Mouse (Mus musculus) activated CD4-positive, CD25-positive, alpha-beta regulatory T cell, adult 9 weeks (primary cell): ENCODE data around the gene Smtnl1. TPM values are rescaled to one million over a fixed set of nuclear protein-coding genes. Genes with fewer than 3 reads are reported as not detected.

Experiments used
- polyA plus RNA-seq: library from polyadenylated mRNA; unstranded; fragments of 100-300 nt; shearing (Covaris generic); gene quantifications from one replicate; pipeline ENCODE4 v1.2.1, GENCODE M21; 2017

Smtnl1 gene
- polyA plus RNA-seq, result not detected

DNA sequence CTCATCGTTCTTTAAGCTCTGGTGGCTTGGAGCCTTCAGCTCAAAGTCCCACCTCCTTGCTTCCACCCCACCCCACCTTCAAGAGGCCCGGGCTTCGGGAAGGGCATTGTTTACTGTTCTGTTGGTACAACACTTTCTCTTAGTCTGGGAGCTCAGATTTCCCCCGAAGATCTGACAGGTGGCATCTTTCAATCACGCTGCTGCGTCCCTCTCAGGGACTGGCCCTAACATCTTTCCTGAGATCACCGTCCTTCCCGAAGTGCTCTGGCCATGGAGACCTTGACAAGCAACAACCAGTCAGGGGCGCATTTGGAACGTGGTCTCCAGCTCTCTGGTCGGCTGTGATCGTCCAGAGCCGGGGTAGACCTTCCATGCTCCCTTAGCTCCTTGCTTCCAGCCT, at the start of gene Smtnl1:
TSS of gene Smtnl1 (minus strand) at position 101 of the 400 bp plus-strand sequence.

DNA sequence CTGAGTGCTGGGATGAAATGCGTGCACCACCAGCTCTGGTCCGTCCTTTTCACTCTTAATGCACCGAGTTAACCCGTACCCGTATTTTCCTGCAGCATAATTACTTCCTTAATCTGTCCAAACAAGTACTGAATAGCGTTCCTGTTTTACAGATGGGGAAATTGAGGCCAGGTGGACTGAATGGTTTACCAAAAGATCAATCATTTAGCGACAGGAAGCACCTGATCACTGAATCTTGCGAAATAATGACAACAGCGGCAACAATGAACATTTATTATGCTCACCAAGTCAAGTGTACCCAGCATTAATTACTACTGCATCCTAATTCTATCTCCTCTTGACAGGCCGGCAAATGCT, 16.1 kb upstream of the Smtnl1 start, which contains the start of gene Slc43a1:
TSS of gene Slc43a1 (plus strand) at position 258 of the 357 bp plus-strand sequence.

GRCm38 (mm10) chr2:84826488-84827282, 4.2 kb upstream of the Smtnl1 start, which contains the start of gene Timm10:
Timm10 (plus strand) TSS chr2:84826997.

DNA sequence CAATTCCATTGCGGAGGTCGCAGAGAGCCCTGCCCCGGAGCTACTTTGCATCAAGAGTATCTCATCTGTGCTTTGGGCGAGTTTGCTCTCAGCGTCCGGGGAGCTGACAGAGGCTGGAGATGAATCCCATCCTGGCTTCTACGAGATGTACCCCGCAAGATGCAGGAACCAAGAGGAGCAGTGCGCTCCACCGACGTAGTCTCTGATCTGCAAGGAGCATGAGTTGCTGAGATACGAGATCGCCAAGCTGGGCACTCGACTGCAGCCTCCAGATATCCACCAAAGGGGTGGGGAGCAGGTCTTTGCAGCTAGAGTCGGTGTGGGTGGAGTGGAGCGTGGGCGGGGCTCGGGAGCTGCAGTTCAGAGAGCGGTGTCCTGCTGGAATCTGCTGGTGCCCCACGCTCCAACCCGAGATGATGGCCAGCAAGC, 23.9 kb downstream of the Smtnl1 start, which contains the start of gene Ube2l6:
TSS of gene Ube2l6 (plus strand) at position 336 of the 429 bp plus-strand sequence.

GRCm38 (mm10) chr2:84775241-84775640, 47.2 kb downstream of the Smtnl1 start, which contains the start of gene Serping1:
Serping1 (minus strand) TSS chr2:84775444.

Other genes starting within 250 kb of the Smtnl1 start
- gene Ctnnd1, start 171.9 kb downstream of the Smtnl1 start, polyA plus RNA-seq, result 2.9 TPM
- 0.12 TPM for gene Btbd18, start 163.6 kb downstream of the Smtnl1 start, polyA plus RNA-seq
- 89.0 TPM for gene Selenoh, start 151.9 kb downstream of the Smtnl1 start, polyA plus RNA-seq
- gene Gm28635, start 144.6 kb downstream of the Smtnl1 start, polyA plus RNA-seq, result not detected
- 41.4 TPM for gene Med19, start 144.2 kb downstream of the Smtnl1 start, polyA plus RNA-seq
- gene Tmx2, start 143.5 kb downstream of the Smtnl1 start, polyA plus RNA-seq, result 108 TPM
- gene Zdhhc5, start 107.5 kb downstream of the Smtnl1 start, polyA plus RNA-seq, result 23.4 TPM
- 62.7 TPM for gene Clp1, start 95.3 kb downstream of the Smtnl1 start, polyA plus RNA-seq
- 2.3 TPM for gene Ypel4, start 88.6 kb downstream of the Smtnl1 start, polyA plus RNA-seq
- not detected for gene Gm19426, start 79.0 kb downstream of the Smtnl1 start, polyA plus RNA-seq
- gene Serping1, start 47.2 kb downstream of the Smtnl1 start, polyA plus RNA-seq, result not detected
- 77.5 TPM for gene Ube2l6, start 23.8 kb downstream of the Smtnl1 start, polyA plus RNA-seq
- 34.2 TPM for gene Timm10, start 4.3 kb upstream of the Smtnl1 start, polyA plus RNA-seq
- 12.3 TPM for gene Slc43a1, start 16.2 kb upstream of the Smtnl1 start, polyA plus RNA-seq
- gene Rtn4rl2, start 64.1 kb upstream of the Smtnl1 start, polyA plus RNA-seq, result not detected
- gene Slc43a3, start 113.9 kb upstream of the Smtnl1 start, polyA plus RNA-seq, result 14.3 TPM
- not detected for gene Prg2, start 157.8 kb upstream of the Smtnl1 start, polyA plus RNA-seq
- gene Prg3, start 165.6 kb upstream of the Smtnl1 start, polyA plus RNA-seq, result not detected
- gene Ssrp1, start 214.6 kb upstream of the Smtnl1 start, polyA plus RNA-seq, result 229 TPM
- gene P2rx3, start 214.8 kb upstream of the Smtnl1 start, polyA plus RNA-seq, result not detected
- 19.2 TPM for gene Tnks1bp1, start 225.4 kb upstream of the Smtnl1 start, polyA plus RNA-seq